Mouse (Mus musculus): ENCODE measurements around the gene Hes3. TPM values are rescaled to one million over a fixed set of nuclear protein-coding genes. Genes with fewer than 3 reads are reported as not detected.

Hes3 gene
- polyA plus RNA-seq, 1 experiment from 2014 or later: 5.2 TPM

GRCm38 (mm10) chr4:152244545-152245522, 46.6 kb downstream of the Hes3 start:
- Histone ChIP-seq H3K9me3 (no peaks in the 10 kb centered on the region), H3K4me2 (replicated peaks) (no peak overlapping the region), H3K4me1 (0 out of 2 replicates have a peak, but pooled peaks cover 3% of the 10 kb centered on the region), H3K27ac (replicated peaks) (no peak overlapping the region), H3K36me3 (peaks cover 2% of the 10 kb centered on the region; the same call in 1 of the 2 replicates), H3K9ac (replicated peaks) (no peak overlapping the region), H3K4me3 (no peak overlapping the region), H3K27me3 (no peaks in the 10 kb centered on the region)
- 86% methylated on average over 11 of the region's 11 CpGs for WGBS
- no peak for ATAC-seq (ENCODE audit: low FRiP score, low read depth)

GRCm38 (mm10) chr4:152243969-152244368, 47.5 kb downstream of the Hes3 start:
- no peak for ATAC-seq (ENCODE audit: low FRiP score, low read depth)
- no peaks in the 10 kb centered on the region for H3K27me3 ChIP-seq
- H3K36me3 ChIP-seq: peaks cover 2% of the 10 kb centered on the region; the same call in 1 of the 2 replicates
- H3K4me3 ChIP-seq: no peak overlapping the region
- no peak overlapping the region for H3K4me2 ChIP-seq (replicated peaks)
- no peak overlapping the region for H3K27ac ChIP-seq (replicated peaks)
- H3K9ac ChIP-seq (replicated peaks): no peak overlapping the region
- WGBS: 93% methylated on average over 8 of the region's 8 CpGs
- H3K9me3 ChIP-seq: no peaks in the 10 kb centered on the region
- H3K4me1 ChIP-seq: 0 out of 2 replicates have a peak, but pooled peaks cover 3% of the 10 kb centered on the region

- 88% methylated on average over 9 of the region's 9 CpGs for WGBS
Observed at GRCm38 (mm10) chr4:152243241-152243891, 48.1 kb downstream of the Hes3 start.

GRCm38 (mm10) chr4:152239974-152240373, 51.5 kb downstream of the Hes3 start:
- H3K27me3 ChIP-seq: no peaks in the 10 kb centered on the region
- no peak overlapping the region for H3K4me3 ChIP-seq
- H3K4me1 ChIP-seq: no peaks in the 10 kb centered on the region
- H3K9ac ChIP-seq (replicated peaks): no peak overlapping the region
- H3K27ac ChIP-seq (replicated peaks): no peak overlapping the region
- peaks cover 13% of the 10 kb centered on the region for H3K36me3 ChIP-seq
- no peak for ATAC-seq (ENCODE audit: low FRiP score, low read depth)
- no peak overlapping the region for H3K4me2 ChIP-seq (replicated peaks)
- WGBS: 73% methylated on average over 4 of the region's 4 CpGs
- no peaks in the 10 kb centered on the region for H3K9me3 ChIP-seq

More at GRCm38 (mm10) chr4:152243241-152243891, 48.1 kb downstream of the Hes3 start:
- no peak overlapping the region for H3K4me2 ChIP-seq (replicated peaks)
- no peaks in the 10 kb centered on the region for H3K9me3 ChIP-seq
- no peaks in the 10 kb centered on the region for H3K27me3 ChIP-seq
- no peak overlapping the region for H3K27ac ChIP-seq (replicated peaks)
- no peak overlapping the region for H3K9ac ChIP-seq (replicated peaks)
- peaks cover 2% of the 10 kb centered on the region; the same call in 1 of the 2 replicates for H3K36me3 ChIP-seq
- no peak for ATAC-seq (ENCODE audit: low FRiP score, low read depth)
- H3K4me3 ChIP-seq: no peak overlapping the region
- H3K4me1 ChIP-seq: 0 out of 2 replicates have a peak, but pooled peaks cover 3% of the 10 kb centered on the region

Other genes starting within 250 kb of the Hes3 start
- 9.4 and 9.9 TPM in 2 replicates for gene Plekhg5, start 219.2 kb downstream of the Hes3 start, polyA plus RNA-seq (2016; fragmentation: Nextera tagmentation; extraction: Ambion mirVana)
- gene Tnfrsf25, start 175.7 kb downstream of the Hes3 start, polyA plus RNA-seq (2016; fragmentation: Nextera tagmentation; extraction: Ambion mirVana): 0.73 and 0.83 TPM in 2 replicates
- 0.26 TPM in 1 of 2 replicates, not detected in the other for gene Espn, start 139.3 kb downstream of the Hes3 start, polyA plus RNA-seq (2016; fragmentation: Nextera tagmentation; extraction: Ambion mirVana)
- gene Hes2, start 132.8 kb downstream of the Hes3 start, polyA plus RNA-seq (2016; fragmentation: Nextera tagmentation; extraction: Ambion mirVana): 0.47 and 0.60 TPM in 2 replicates
- 104 and 105 TPM in 2 replicates for gene Acot7, start 113.5 kb downstream of the Hes3 start, polyA plus RNA-seq (2016; fragmentation: Nextera tagmentation; extraction: Ambion mirVana)
- 12.3 and 15.4 TPM in 2 replicates for gene Gpr153, start 17.4 kb downstream of the Hes3 start, polyA plus RNA-seq (2016; fragmentation: Nextera tagmentation; extraction: Ambion mirVana)
- 22.6 and 24.5 TPM in 2 replicates for gene Icmt, start 5.6 kb upstream of the Hes3 start, polyA plus RNA-seq (2016; fragmentation: Nextera tagmentation; extraction: Ambion mirVana)
- 2.7 and 2.8 TPM in 2 replicates for gene Rnf207, start 27.3 kb upstream of the Hes3 start, polyA plus RNA-seq (2016; fragmentation: Nextera tagmentation; extraction: Ambion mirVana)
- gene Rpl22, start 34.1 kb upstream of the Hes3 start, polyA plus RNA-seq (2016; fragmentation: Nextera tagmentation; extraction: Ambion mirVana): 264 and 283 TPM in 2 replicates
- 3.5 and 4.9 TPM in 2 replicates for gene Chd5, start 47.0 kb upstream of the Hes3 start, polyA plus RNA-seq (2016; fragmentation: Nextera tagmentation; extraction: Ambion mirVana)
- gene Nphp4, start 185.0 kb upstream of the Hes3 start, polyA plus RNA-seq (2016; fragmentation: Nextera tagmentation; extraction: Ambion mirVana): 7.9 and 8.1 TPM in 2 replicates
- gene Kcnab2, start 186.2 kb upstream of the Hes3 start, polyA plus RNA-seq (2016; fragmentation: Nextera tagmentation; extraction: Ambion mirVana): 19.7 and 24.5 TPM in 2 replicates

All from midbrain, embryonic 12.5 days (tissue).